ENCODE assay signal across 22 mouse cellular contexts in genomic region chr15:62813093-62813492, GRCm38 (mm10).
DNase-seq lines count a peak whose midpoint lies in the region; ATAC-seq and TF ChIP-seq lines count a peak whose summit lies in the region.
"Had no signal": no experiment of that assay in that cellular context is flagged by ENCODE, and none has a peak within 500 bp of the region (broad histone marks: within the 10 kb centered on the region; RNA-seq: fewer than 3 reads in every experiment).

No protein-coding gene starts in this region.

- no peak for ATAC-seq in Patski
- no peak for ATAC-seq in stomach, postnatal 0 days (ENCODE audit: low FRiP score, low TSS enrichment)
- ATAC-seq: lung, postnatal 0 days had no signal

- H3K9ac ChIP-seq in CH12.LX (ENCODE audit: insufficient read depth, low read depth) = no peak overlapping the region
- H3K9ac ChIP-seq in stomach, postnatal 0 days (ENCODE audit: low read length) = no peak overlapping the region
- H3K9ac ChIP-seq: forebrain, embryonic 12.5 days; heart, embryonic 12.5 days; hindbrain, embryonic 14.5 days; liver, embryonic 13.5 days; midbrain, embryonic 12.5 days had no signal

- TF ChIP-seq RAD21 in CH12.LX (IDR thresholded peaks at IDR 0.05; ENCODE audit: low read depth, low read length) = peak; percentile 54

- H3K4me3 ChIP-seq in left cerebral cortex, adult 2 months = no peak overlapping the region
- no peak overlapping the region for H3K4me3 ChIP-seq in CH12.LX (replicated peaks in 1 of 3; ENCODE audit: low read depth in 2 of 3, low read length in 2 of 3, poor library complexity in 1 of 3)
- no peak overlapping the region for H3K4me3 ChIP-seq in stomach, postnatal 0 days (ENCODE audit: low read depth, low read length)
- H3K4me3 ChIP-seq: embryonic facial prominence, embryonic 10.5 days; forebrain, embryonic 12.5 days; gastrocnemius, adult 2 months; heart, embryonic 12.5 days; liver, embryonic 13.5 days; midbrain, embryonic 12.5 days had no signal

- CTCF ChIA-PET in Patski (lab: Charles Lee) = interaction anchor here (1.6 kb wide), 1 partner anchor 9 kb away, joined by 4 read pairs; no protein-coding TSS in a partner anchor

- H3K4me2 ChIP-seq in CH12.LX (ENCODE audit: insufficient read depth, low read depth, poor library complexity, severe bottlenecking) = no peak overlapping the region
- H3K4me2 ChIP-seq in stomach, postnatal 0 days (replicated peaks; ENCODE audit: low read depth) = no peak overlapping the region
- H3K4me2 ChIP-seq: forebrain, embryonic 12.5 days; heart, embryonic 12.5 days; hindbrain, embryonic 14.5 days; liver, embryonic 13.5 days; midbrain, embryonic 12.5 days had no signal

- no peak for DNase-seq in left cerebral cortex, adult 2 months (ENCODE audit: extremely low spot score in 1 of 2, low spot score in 2 of 2)
- DNase-seq in left cerebral cortex, adult 9 months (ENCODE audit: low spot score in 2 of 2) = no peak
- DNase-seq in CH12.LX (ENCODE audit: extremely low read depth) (no peak), Patski (ENCODE audit: low read depth, low spot score) (no peak)
- DNase-seq in stomach, postnatal 0 days (ENCODE audit: low spot score) = no peak
- no peak for DNase-seq in kidney, adult 9 months
- no peak for DNase-seq in right cerebral cortex, postnatal 4 days
- DNase-seq: adrenal gland, postnatal 25 days; cerebellum, adult 18-20 months; gastrocnemius, adult 2 months; kidney, adult 18-20 months; kidney, postnatal 10 days; left cerebral cortex, postnatal 4 days; liver, embryonic 13.5 days; right cerebral cortex, adult 18-20 months; thymus, postnatal 36 days had no signal

- POLR2A ChIA-PET in Patski (lab: Charles Lee) = no interaction called here

- TF ChIP-seq EP300 in CH12.LX (IDR thresholded peaks at IDR 0.05; ENCODE audit: low read length) = no peak
- no peak for TF ChIP-seq EP300 in stomach, postnatal 0 days (optimal IDR thresholded peaks at IDR 0.05)

- H3K79me2 ChIP-seq in CH12.LX (replicated peaks; ENCODE audit: control insufficient read depth, extremely low read depth, insufficient read depth, poor library complexity, severe bottlenecking) = no peaks in the 10 kb centered on the region

- intact Hi-C loops in left cerebral cortex, adult 2 months (cut with DNase I) = no loop called here

- in situ Hi-C loops in CH12.LX (cut with MboI; ENCODE audit: low pct_ligation_motif_present, low pct_unique_long_range_greater_than_20kb, low sequenced_read_pairs) (loop anchor here (25.0 kb wide), 3 partner anchors 824 to 1651 kb away; no protein-coding TSS in a partner anchor), Patski (cut with MboI; ENCODE audit: low pct_unique_long_range_greater_than_20kb) (loop anchor here (25.0 kb wide), 1 partner anchor 1701 kb away; no protein-coding TSS in a partner anchor)

- peaks cover 7 to 22% of the 10 kb centered on the region in 2 experiments for H3K4me1 ChIP-seq in CH12.LX (ENCODE audit: control insufficient read depth in 1 of 2, insufficient read depth in 2 of 2)
- no peaks in the 10 kb centered on the region for H3K4me1 ChIP-seq in stomach, postnatal 0 days (replicated peaks; ENCODE audit: control insufficient read depth, insufficient read depth)
- H3K4me1 ChIP-seq: embryonic facial prominence, embryonic 10.5 days; forebrain, embryonic 12.5 days; heart, embryonic 12.5 days; liver, embryonic 13.5 days; midbrain, embryonic 12.5 days had no signal

- dilution Hi-C loops in CH12.LX (cut with MboI; ENCODE audit: extremely low pct_ligation_motif_present, extremely low pct_unique_long_range_greater_than_20kb, low sequenced_read_pairs) = no loop called here

- TF ChIP-seq POLR2A in CH12.LX (IDR thresholded peaks at IDR 0.05; ENCODE audit: low read depth, low read length) = no peak

- H3K27ac ChIP-seq in left cerebral cortex, adult 2 months = no peak overlapping the region
- no peak overlapping the region for H3K27ac ChIP-seq in CH12.LX (ENCODE audit: insufficient read depth, low read depth)
- no peak overlapping the region for H3K27ac ChIP-seq in stomach, postnatal 0 days (replicated peaks)
- H3K27ac ChIP-seq: embryonic facial prominence, embryonic 10.5 days; forebrain, embryonic 12.5 days; gastrocnemius, adult 2 months; hindbrain, embryonic 14.5 days; liver, embryonic 13.5 days; midbrain, embryonic 12.5 days had no signal

- TF ChIP-seq CTCF in left cerebral cortex, adult 2 months (IDR thresholded peaks at IDR 0.05) = peak; percentile 6
- peak in 1 of 2 experiments; percentile 50; a peak in 2 of 4 replicates for TF ChIP-seq CTCF in CH12.LX (conservative IDR thresholded peaks at IDR 0.05 in 1 of 2, IDR thresholded peaks at IDR 0.05 in 1 of 2; ENCODE audit: low read depth in 2 of 2, low read length in 2 of 2)
- TF ChIP-seq CTCF in Patski (IDR thresholded peaks at IDR 0.05) = peak; percentile 38
- peak; percentile 25; the same call in 1 of the 2 replicates for TF ChIP-seq CTCF in stomach, postnatal 0 days (IDR thresholded peaks at IDR 0.05; ENCODE audit: low read depth)

- H3K27me3 ChIP-seq in CH12.LX (replicated peaks) = no peaks in the 10 kb centered on the region
- H3K27me3 ChIP-seq in Patski = no peaks in the 10 kb centered on the region
- no peaks in the 10 kb centered on the region for H3K27me3 ChIP-seq in stomach, postnatal 0 days (ENCODE audit: control insufficient read depth, insufficient read depth, low read length)
- H3K27me3 ChIP-seq: forebrain, embryonic 12.5 days; heart, embryonic 12.5 days; liver, embryonic 13.5 days; midbrain, embryonic 12.5 days had no signal

- no peaks in the 10 kb centered on the region for H3K36me3 ChIP-seq in CH12.LX (replicated peaks in 1 of 2; ENCODE audit: control insufficient read depth in 1 of 2, insufficient read depth in 1 of 2, low read length in 1 of 2)
- H3K36me3 ChIP-seq in stomach, postnatal 0 days (ENCODE audit: control insufficient read depth, insufficient read depth, low read length) = no peaks in the 10 kb centered on the region
- H3K36me3 ChIP-seq: embryonic facial prominence, embryonic 10.5 days; forebrain, embryonic 12.5 days; heart, embryonic 12.5 days; liver, embryonic 13.5 days; midbrain, embryonic 12.5 days had no signal

- no peaks in the 10 kb centered on the region for H3K9me3 ChIP-seq in CH12.LX (replicated peaks; ENCODE audit: low read length)
- H3K9me3 ChIP-seq in stomach, postnatal 0 days (ENCODE audit: control insufficient read depth, low read length) = no peaks in the 10 kb centered on the region
- H3K9me3 ChIP-seq: embryonic facial prominence, embryonic 10.5 days; forebrain, embryonic 12.5 days; heart, embryonic 12.5 days; liver, embryonic 13.5 days; midbrain, embryonic 12.5 days had no signal

- 89% methylated on average over 1 of the region's 1 CpGs for WGBS in stomach, postnatal 0 days

TF ChIP-seq in CH12.LX, 34 proteins besides CTCF, POLR2A, EP300 and RAD21:
- peak; percentile 45 for TF ChIP-seq SMC3 (IDR thresholded peaks at IDR 0.05; ENCODE audit: low read depth, low read length)
- no peak for TF ChIP-seq JUN (IDR thresholded peaks at IDR 0.05; ENCODE audit: insufficient read depth, low read depth, low read length)
